Mouse (Mus musculus): ENCODE measurements at regions not wholly inside any gene's neighbourhood (a gene's known extent, or its start where the extent isn't known, plus 50 kb on each side); places are given as distances from the start of the nearest gene placed in this dataset.

- Histone ChIP-seq H3K4me3 (no peak overlapping the region), H3K36me3 (no peaks in the 10 kb centered on the region), H3K4me1 (no peaks in the 10 kb centered on the region), H3K27me3 (no peaks in the 10 kb centered on the region), H3K9me3 (replicated peaks) (no peaks in the 10 kb centered on the region), H3K9ac (no peak overlapping the region), H3K27ac (no peak overlapping the region), H3K4me2 (replicated peaks) (no peak overlapping the region)
- 89% methylated on average over 4 of the region's 4 CpGs for WGBS
- ATAC-seq (ENCODE audit: low FRiP score), result no peak
These were observed 59.0 kb upstream of the Frmd6 start for GRCm38 (mm10) chr12:70766319-70766718.

- no peak overlapping the region for H3K4me3 ChIP-seq
- no peak for ATAC-seq (ENCODE audit: low FRiP score)
- no peaks in the 10 kb centered on the region for H3K4me1 ChIP-seq
- H3K9ac ChIP-seq, result no peak overlapping the region
- H3K4me2 ChIP-seq (replicated peaks), result no peak overlapping the region
- no peaks in the 10 kb centered on the region for H3K27me3 ChIP-seq
- 51% methylated on average over 4 of the region's 4 CpGs for WGBS
- H3K9me3 ChIP-seq (replicated peaks), result no peaks in the 10 kb centered on the region
- no peaks in the 10 kb centered on the region for H3K36me3 ChIP-seq
- H3K27ac ChIP-seq, result no peak overlapping the region
These were observed 57.4 kb upstream of the Frmd6 start for GRCm38 (mm10) chr12:70767959-70768358.

GRCm38 (mm10) chr12:70768745-70769144, 56.6 kb upstream of the Frmd6 start:
- WGBS, result 87% methylated on average over 9 of the region's 9 CpGs
- Histone ChIP-seq H3K27ac (no peak overlapping the region), H3K9me3 (replicated peaks) (no peaks in the 10 kb centered on the region), H3K4me3 (no peak overlapping the region), H3K4me1 (no peaks in the 10 kb centered on the region), H3K9ac (no peak overlapping the region), H3K36me3 (no peaks in the 10 kb centered on the region), H3K27me3 (no peaks in the 10 kb centered on the region), H3K4me2 (replicated peaks) (no peak overlapping the region)
- ATAC-seq (ENCODE audit: low FRiP score), result no peak

GRCm38 (mm10) chr12:70769538-70770176, 55.7 kb upstream of the Frmd6 start:
- H3K4me2 ChIP-seq (replicated peaks), result no peak overlapping the region
- no peak for ATAC-seq (ENCODE audit: low FRiP score)
- 92% methylated on average over 12 of the region's 12 CpGs for WGBS
- H3K27me3 ChIP-seq, result no peaks in the 10 kb centered on the region
- H3K36me3 ChIP-seq, result no peaks in the 10 kb centered on the region
- H3K27ac ChIP-seq, result no peak overlapping the region
- no peaks in the 10 kb centered on the region for H3K9me3 ChIP-seq (replicated peaks)
- no peak overlapping the region for H3K4me3 ChIP-seq
- H3K4me1 ChIP-seq, result no peaks in the 10 kb centered on the region
- H3K9ac ChIP-seq, result no peak overlapping the region

- WGBS, result 90% methylated on average over 5 of the region's 5 CpGs
- H3K9me3 ChIP-seq (replicated peaks), result no peaks in the 10 kb centered on the region
- no peak overlapping the region for H3K9ac ChIP-seq
- no peaks in the 10 kb centered on the region for H3K27me3 ChIP-seq
- H3K27ac ChIP-seq, result no peak overlapping the region
- H3K4me2 ChIP-seq (replicated peaks), result no peak overlapping the region
- H3K4me3 ChIP-seq, result no peak overlapping the region
- H3K4me1 ChIP-seq, result no peaks in the 10 kb centered on the region
- ATAC-seq (ENCODE audit: low FRiP score), result no peak
- no peaks in the 10 kb centered on the region for H3K36me3 ChIP-seq
These were observed 51.3 kb upstream of the Frmd6 start for GRCm38 (mm10) chr12:70774006-70774405.

GRCm38 (mm10) chr12:70774816-70775591, 50.3 kb upstream of the Frmd6 start:
- Histone ChIP-seq H3K36me3 (no peaks in the 10 kb centered on the region), H3K9me3 (replicated peaks) (no peaks in the 10 kb centered on the region), H3K4me3 (no peak overlapping the region), H3K27ac (no peak overlapping the region), H3K4me2 (replicated peaks) (no peak overlapping the region), H3K27me3 (no peaks in the 10 kb centered on the region), H3K9ac (no peak overlapping the region), H3K4me1 (no peaks in the 10 kb centered on the region)
- 71% methylated on average over 8 of the region's 8 CpGs for whole genome bisulfite sequencing
- no peak for ATAC-seq (ENCODE audit: low FRiP score)
